Mouse (Mus musculus) embryonic fibroblast, embryonic 13.5 days (primary cell): Measurements from ENCODE around the gene Nova2.

Source experiments
- CTCF ChIP-seq: IDR thresholded peaks from 2 replicates; pipeline ENCODE4 v1.5.1; 2011; ENCODE audit warnings: mild to moderate bottlenecking, control low read depth, low read length, moderate library complexity, borderline replicate concordance; ENCODE audit not compliant: insufficient read depth
- POLR2A ChIP-seq: IDR thresholded peaks from 2 replicates; pipeline ENCODE4 v1.6.1; 2011; ENCODE audit warnings: low read depth, mild to moderate bottlenecking, control low read depth, low read length, moderate library complexity

DNA sequence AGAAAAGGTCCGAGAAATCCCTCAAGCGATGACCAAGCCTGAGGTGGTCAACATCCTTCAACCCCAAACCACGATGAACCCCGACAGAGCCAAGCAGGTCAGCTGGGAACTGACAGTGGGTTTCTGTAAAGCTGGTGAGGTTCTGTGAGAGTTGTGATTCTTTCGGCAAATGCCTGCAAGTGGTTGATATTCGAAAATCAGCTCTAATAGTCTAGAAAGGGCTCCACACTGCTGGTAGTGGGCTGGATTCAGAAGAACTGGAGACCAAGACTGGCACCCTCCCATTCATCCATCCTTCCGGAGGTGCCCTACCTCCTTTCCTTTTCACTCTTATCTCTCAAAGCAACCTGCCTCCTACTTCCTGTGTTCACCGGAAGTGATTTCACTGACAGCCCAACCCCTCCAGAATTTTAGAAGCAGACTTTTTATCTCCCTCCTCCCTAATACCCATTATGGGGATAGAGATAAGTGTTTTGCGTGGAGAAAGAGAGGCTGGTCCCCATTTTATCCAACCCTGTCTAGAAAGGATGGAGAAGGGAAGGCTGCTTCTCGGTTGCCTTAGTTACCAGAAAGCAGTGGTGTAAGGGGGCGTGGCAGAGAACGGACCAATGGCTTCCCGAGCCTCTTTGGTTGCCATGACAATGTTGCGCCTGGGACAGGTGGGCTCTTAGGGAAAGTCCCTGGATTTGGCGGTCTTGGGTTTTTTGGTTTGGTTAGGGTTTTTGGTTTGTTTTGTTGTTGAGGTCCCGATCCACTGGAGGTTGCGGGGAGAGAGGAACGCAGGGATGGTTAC is 25.0 kb downstream of the Nova2 start:
- TF ChIP-seq CTCF (no peak), POLR2A (no peak)
